Mouse (Mus musculus) left cerebral cortex, postnatal 4 days (tissue): ENCODE results near the gene Wnt9a. TPM values are rescaled to one million over a fixed set of nuclear protein-coding genes. Genes with fewer than 3 reads are reported as not detected.
"Not testable (repeated sequence)": the region's sequence is repeated elsewhere in the genome, so short reads cannot be mapped to it uniquely, and the experiment has no call there.

ENCODE experiments used
- DNase-seq: peaks from one replicate; pipeline ENCODE4 v3.0.0-alpha.2; 2022
- intact Hi-C: fragments of 180-260 bp; cut with DNase I; formaldehyde crosslinking; loops from one replicate; pipeline ENCODE4 v1.15.1; 2025
- total RNA-seq, 2 experiments: library from RNA; stranded (reverse); gene quantifications; 2 replicates each; pipeline ENCODE4 v1.2.3; 2021

The Wnt9a gene
- total RNA-seq, 2 experiments from 2014 or later = 3.4 to 4.3 TPM

GRCm38 (mm10) chr11:59331167-59331869, 24.6 kb downstream of the Wnt9a start:
- no peak for DNase-seq
- intact Hi-C loops = no loop called here

- no peak for DNase-seq
- intact Hi-C loops = no loop called here
Measured at GRCm38 (mm10) chr11:59332938-59333337, 26.2 kb downstream of the Wnt9a start.

GRCm38 (mm10) chr11:59335150-59335549, 28.4 kb downstream of the Wnt9a start:
- DNase-seq = no peak
- intact Hi-C loops = no loop called here

GRCm38 (mm10) chr11:59335942-59336341, 29.2 kb downstream of the Wnt9a start:
- DNase-seq = no peak
- intact Hi-C loops = no loop called here

- intact Hi-C loops = no loop called here
- no peak for DNase-seq
Measured at GRCm38 (mm10) chr11:59336381-59336780, 29.7 kb downstream of the Wnt9a start.

- intact Hi-C loops = no loop called here
- no peak for DNase-seq
Measured at GRCm38 (mm10) chr11:59337955-59338735, 31.4 kb downstream of the Wnt9a start.

GRCm38 (mm10) chr11:59338736-59339120, 32.0 kb downstream of the Wnt9a start:
- DNase-seq = no peak
- intact Hi-C loops = no loop called here

GRCm38 (mm10) chr11:59342956-59343355, 36.2 kb downstream of the Wnt9a start:
- intact Hi-C loops = no loop called here
- no peak for DNase-seq

GRCm38 (mm10) chr11:59346166-59346910, 39.6 kb downstream of the Wnt9a start:
- no peak for DNase-seq
- intact Hi-C loops = no loop called here

GRCm38 (mm10) chr11:59350326-59350725, 43.6 kb downstream of the Wnt9a start:
- no peak for DNase-seq
- intact Hi-C loops = no loop called here

GRCm38 (mm10) chr11:59354793-59355192, 48.1 kb downstream of the Wnt9a start:
- intact Hi-C loops = no loop called here
- DNase-seq = no peak

- DNase-seq = no peak
- intact Hi-C loops = no loop called here
Measured at GRCm38 (mm10) chr11:59356874-59357289, 50.2 kb downstream of the Wnt9a start.

- DNase-seq = no peak
- intact Hi-C loops = no loop called here
Measured at GRCm38 (mm10) chr11:59361291-59361690, 54.6 kb downstream of the Wnt9a start.

GRCm38 (mm10) chr11:59364007-59364406, 57.3 kb downstream of the Wnt9a start:
- intact Hi-C loops = no loop called here
- DNase-seq = no peak

- no peak for DNase-seq
- intact Hi-C loops = no loop called here
Measured at GRCm38 (mm10) chr11:59364417-59364816, 57.7 kb downstream of the Wnt9a start.

GRCm38 (mm10) chr11:59366031-59366430, 59.3 kb downstream of the Wnt9a start:
- intact Hi-C loops = no loop called here
- no peak for DNase-seq

GRCm38 (mm10) chr11:59366633-59367032, 59.9 kb downstream of the Wnt9a start:
- DNase-seq = peak; percentile 40
- intact Hi-C loops = no loop called here

GRCm38 (mm10) chr11:59367955-59368354, 61.2 kb downstream of the Wnt9a start:
- intact Hi-C loops = not testable (repeated sequence)

GRCm38 (mm10) chr11:59369848-59370247, 63.1 kb downstream of the Wnt9a start:
- DNase-seq = no peak
- intact Hi-C loops = no loop called here

More at GRCm38 (mm10) chr11:59367955-59368354, 61.2 kb downstream of the Wnt9a start:
- not testable (repeated sequence) for DNase-seq

GRCm38 (mm10) chr11:59375475-59375874, 68.7 kb downstream of the Wnt9a start, which contains the start of gene Prss38:
TSS of gene Prss38 (minus strand) at chr11:59375657.
- intact Hi-C loops = no loop called here
- DNase-seq = no peak

GRCm38 (mm10) chr11:59377999-59378398, 71.3 kb downstream of the Wnt9a start:
- intact Hi-C loops = no loop called here
- no peak for DNase-seq
